Mouse (Mus musculus): ENCODE results near the gene Rit1.
A peak's percentile ranks its signal among the peaks of the same experiment; 100 is the strongest.
"Not testable (repeated sequence)": the region's sequence is repeated elsewhere in the genome, so short reads cannot be mapped to it uniquely, and the experiment has no call there.

Gene Rit1

GRCm38 (mm10) chr3:88716399-88717197, at the start of gene Rit1:
Gene Rit1, plus strand, starts transcription at chr3:88716838.
- DNase-seq: peak; percentile 77 to 85

GRCm38 (mm10) chr3:88677399-88677798, 39.2 kb upstream of the Rit1 start:
- DNase-seq: peak; percentile 73 to 80

DNA sequence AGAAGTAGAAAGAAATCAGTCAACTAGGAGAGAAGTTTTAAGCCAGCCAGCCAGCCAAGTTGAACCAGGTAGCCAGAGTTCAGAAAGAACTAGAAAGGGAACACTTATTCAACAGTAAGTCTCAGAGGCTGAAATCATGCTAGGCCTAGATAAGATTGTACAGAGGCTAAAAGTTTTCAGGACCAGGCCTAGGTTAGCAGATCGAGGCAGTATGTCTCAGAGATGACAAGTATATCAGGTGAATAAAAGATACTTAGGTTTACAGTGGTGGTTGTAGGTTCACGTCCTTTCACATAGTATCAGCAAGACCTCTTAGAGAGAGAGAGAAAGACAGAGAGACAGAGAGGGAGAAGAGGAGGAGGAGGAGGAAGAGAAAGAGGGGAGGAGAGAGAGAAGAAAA, 32.8 kb upstream of the Rit1 start:
- no peak for DNase-seq

DNA sequence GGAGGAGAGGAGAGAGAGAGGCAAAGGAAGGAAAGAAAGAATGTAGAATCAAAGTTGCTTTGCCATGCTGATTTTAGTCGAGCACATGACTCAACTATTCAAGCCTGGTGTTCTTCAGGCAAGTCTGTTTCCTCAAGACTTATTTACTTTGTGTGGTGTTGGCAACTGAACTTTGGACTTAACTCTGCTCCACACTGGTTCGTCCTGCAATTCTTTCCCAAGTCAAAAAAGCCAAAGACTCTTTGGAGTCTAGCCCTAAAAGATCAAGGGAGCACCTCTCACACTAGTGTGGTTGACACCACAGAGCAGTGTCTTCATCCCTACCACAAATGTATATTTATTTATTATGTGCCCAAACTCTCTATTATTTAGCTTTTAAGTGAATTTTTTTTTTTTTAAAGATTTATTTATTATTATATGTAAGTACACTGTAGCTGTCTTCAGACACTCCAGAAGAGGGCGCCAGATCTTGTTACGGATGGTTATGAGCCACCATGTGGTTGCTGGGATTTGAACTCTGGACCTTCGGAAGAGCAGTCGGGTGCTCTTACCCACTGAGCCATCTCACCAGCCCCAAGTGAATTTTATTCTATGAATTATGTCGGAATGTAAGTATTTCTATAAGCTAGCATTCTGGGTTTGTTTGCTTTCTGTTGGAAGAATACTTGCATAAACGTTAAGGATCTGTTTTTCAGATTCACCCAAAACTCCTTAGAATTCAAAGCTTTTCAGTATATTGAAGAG, 32.2 kb upstream of the Rit1 start:
- DNase-seq: no peak

- peak; percentile 93 to 95 for DNase-seq
Measured at GRCm38 (mm10) chr3:88684980-88685941, 31.4 kb upstream of the Rit1 start, which contains the start of gene Khdc4. Gene Khdc4, plus strand, starts transcription at chr3:88685803.

DNA sequence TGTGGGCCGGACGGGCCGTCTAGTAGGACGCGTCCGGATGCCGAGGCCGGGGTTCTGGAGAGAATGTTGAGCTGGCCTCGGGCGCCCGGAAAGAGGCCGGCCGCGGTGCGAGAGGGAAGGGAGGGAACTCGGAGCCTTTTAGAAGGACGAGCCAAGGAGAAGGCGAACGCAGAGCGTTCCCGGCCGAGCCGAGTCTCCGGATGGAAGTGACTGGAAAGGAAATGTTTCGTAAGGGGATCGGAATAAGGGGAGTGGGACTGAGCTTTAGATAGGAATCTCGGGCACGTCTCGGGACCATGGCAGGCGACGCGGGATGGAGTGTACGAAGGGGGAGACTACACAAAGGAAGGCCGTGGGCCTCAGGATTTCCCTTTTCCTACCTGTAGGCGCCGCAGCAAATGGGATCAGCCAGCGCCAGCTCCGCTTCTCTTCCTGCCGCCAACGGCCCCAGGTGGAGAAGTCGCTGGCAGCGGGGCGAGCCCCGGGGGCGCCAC, 30.6 kb upstream of the Rit1 start:
- DNase-seq: peak in 1 of 2 experiments; percentile 51

GRCm38 (mm10) chr3:88686734-88687611, 29.7 kb upstream of the Rit1 start:
- DNase-seq: no peak

GRCm38 (mm10) chr3:88689079-88689478, 27.6 kb upstream of the Rit1 start:
- DNase-seq: no peak

DNA sequence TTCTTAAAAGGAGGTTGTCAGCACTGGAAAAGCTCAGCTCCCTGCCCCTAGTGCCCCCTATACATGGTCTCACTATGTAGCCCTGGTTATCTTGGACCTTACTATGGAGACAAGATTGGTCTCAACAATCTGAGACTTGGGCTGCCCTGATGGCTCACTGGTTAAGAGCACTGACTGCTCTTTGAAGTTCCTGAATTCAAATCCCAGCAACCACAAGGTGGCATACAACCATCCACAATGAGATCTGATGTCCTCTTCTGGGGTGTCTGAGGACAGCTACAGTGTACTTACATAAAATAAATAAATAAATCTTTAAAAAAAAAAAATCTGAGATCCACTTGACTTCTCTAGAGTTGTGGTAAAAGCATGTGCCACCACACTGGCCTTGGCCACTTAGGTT, 21.1 kb upstream of the Rit1 start:
- DNase-seq: no peak

DNA sequence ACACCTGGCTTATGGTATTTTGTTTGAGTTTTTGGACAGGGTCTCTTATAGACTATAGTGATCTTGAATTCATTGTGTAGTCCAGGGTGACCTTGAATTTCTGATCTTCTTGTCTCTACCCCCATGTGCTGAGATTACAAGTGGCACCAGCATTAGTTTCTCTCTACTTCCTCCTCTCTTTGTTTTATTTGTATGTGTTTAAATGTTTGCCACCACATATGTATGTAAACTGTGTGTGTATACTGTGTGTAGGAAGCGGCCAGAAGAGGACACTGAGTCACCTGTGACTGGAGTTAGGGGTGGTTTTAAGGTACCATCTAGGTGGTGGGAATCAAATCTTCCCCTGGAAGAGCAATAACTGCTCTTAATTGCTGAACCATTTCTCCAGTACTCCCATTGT, 18.6 kb upstream of the Rit1 start:
- DNase-seq: no peak

DNA sequence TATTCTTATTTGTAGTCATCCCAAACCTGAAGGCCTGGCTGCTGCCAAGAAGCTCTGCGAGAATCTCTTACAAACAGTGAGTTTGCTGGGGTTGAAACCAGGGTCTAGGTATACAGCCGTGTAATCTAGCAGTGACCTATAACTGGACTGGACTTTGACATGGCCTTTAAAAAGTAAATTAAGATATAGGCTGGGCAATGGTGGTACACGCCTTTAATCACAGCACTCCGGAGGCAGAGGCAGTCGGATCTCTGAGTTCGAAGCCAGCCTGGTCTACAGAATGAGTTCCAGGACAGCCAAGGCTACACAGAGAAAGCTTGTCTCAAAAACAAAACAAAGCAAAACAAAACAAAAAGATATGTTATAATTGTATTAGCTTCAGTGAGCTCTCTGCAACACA, 17.8 kb upstream of the Rit1 start:
- DNase-seq: no peak

- no peak for DNase-seq
Measured at GRCm38 (mm10) chr3:88700247-88700646, 16.4 kb upstream of the Rit1 start.

DNA sequence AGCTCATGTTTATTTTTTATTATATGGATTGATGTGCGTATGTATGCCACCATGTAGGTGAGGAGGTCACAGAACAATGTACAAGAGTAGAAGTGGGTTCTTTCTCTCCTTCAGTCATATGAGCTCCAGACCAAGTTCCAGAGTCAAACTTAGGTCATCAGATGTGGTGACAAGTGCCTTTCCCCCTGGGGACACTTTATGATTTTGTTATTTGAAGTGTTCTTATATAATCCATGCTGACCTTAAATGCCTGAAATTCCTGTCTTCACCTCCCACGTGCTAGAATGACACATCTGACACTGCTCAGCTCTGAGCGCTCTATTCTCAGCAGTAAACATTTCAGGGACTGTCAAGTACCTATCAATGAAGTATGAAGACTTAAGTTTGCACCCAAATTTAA, 15.4 kb upstream of the Rit1 start:
- no peak for DNase-seq

- no peak for DNase-seq
Measured at GRCm38 (mm10) chr3:88713709-88714108, 2.9 kb upstream of the Rit1 start.

GRCm38 (mm10) chr3:88714725-88715124, 1.9 kb upstream of the Rit1 start:
- DNase-seq: no peak

- DNase-seq: not testable (repeated sequence)
Measured at GRCm38 (mm10) chr3:88715716-88716115, 922 bp upstream of the Rit1 start.

- DNase-seq: peak in 1 of 2 experiments; percentile 19
Measured at GRCm38 (mm10) chr3:88717198-88717798, 660 bp downstream of the Rit1 start.

DNA sequence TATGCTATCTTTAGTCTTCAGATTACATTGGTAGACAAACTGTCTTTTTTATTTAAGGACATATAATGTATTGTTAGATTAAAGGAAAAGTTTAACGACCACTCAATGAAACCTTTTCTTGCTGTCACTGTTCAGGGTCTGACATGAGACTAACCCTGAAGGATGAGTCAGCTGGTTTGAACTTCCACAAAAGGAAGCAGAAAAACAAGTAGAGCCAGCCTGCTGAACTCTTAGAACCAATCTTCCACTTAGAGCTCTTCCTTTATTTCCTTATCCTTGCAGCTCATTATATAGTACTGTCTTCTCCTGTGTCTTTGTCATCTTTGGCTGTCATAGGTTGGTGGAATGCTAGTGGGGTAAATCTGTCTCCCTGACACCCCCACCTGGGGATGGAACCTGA, 1.2 kb downstream of the Rit1 start:
- no peak for DNase-seq

DNA sequence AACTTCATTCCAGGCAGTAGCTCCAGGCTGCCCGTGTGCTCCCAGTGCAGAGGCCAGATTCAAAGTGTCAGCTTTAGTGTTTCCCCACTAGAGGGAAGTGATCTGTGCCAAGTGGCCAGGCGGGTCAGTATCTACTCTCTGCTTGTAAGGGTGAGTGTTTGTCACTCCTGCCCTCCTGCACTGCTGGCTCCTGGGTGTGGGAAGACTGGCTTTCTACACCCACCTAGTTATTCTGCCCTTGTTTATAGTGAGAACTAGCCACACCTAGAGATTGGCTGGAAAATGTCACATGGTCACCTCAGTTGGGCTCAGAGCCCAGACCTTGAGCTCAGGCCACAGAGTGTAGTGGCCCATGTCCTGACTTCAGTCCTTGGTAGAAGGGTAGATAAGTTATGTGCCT, 2.5 kb downstream of the Rit1 start:
- DNase-seq: peak; percentile 30 to 37

DNA sequence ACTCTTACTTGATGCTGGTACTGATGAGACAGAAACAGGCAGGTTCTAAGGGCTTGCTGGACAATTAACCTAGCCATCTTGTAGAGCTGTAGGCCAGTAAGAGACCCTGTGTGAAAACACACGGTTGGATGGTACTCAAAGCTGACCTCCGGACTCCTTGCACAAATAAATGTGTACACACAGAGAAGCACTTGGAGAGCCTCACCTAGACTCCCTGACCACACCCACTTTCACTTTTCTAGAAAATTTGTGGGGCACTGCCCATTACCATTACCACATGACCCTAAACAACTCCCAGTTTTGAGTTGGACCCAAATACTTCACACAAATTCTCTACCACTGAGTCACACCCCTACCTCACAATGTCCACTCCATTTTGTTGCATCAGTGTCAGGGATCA, 19.9 kb downstream of the Rit1 start:
- DNase-seq: no peak

- peak; percentile 57 to 58 for DNase-seq
Measured at GRCm38 (mm10) chr3:88738641-88739040, 22.0 kb downstream of the Rit1 start.
